Mouse (Mus musculus) cortical plate, adult 2 months (tissue): Measurements from ENCODE around the gene Zbtb11.
A peak's percentile ranks its signal among the peaks of the same experiment; 100 is the strongest.

ENCODE experiments used
- CTCF ChIP-seq: fragments of 200-500 bp; IDR thresholded peaks from 2 replicates; pipeline ENCODE4 v1.5.1; 2011; ENCODE audit warnings: mild to moderate bottlenecking, control low read depth, low read length; ENCODE audit not compliant: insufficient read depth; ENCODE audit errors: extremely low read depth
- POLR2A ChIP-seq: fragments of 200-500 bp; IDR thresholded peaks from 2 replicates; pipeline ENCODE4 v1.6.1; 2011; ENCODE audit warnings: mild to moderate bottlenecking, low read length, control low read depth; ENCODE audit not compliant: insufficient read depth; ENCODE audit errors: extremely low read depth

DNA sequence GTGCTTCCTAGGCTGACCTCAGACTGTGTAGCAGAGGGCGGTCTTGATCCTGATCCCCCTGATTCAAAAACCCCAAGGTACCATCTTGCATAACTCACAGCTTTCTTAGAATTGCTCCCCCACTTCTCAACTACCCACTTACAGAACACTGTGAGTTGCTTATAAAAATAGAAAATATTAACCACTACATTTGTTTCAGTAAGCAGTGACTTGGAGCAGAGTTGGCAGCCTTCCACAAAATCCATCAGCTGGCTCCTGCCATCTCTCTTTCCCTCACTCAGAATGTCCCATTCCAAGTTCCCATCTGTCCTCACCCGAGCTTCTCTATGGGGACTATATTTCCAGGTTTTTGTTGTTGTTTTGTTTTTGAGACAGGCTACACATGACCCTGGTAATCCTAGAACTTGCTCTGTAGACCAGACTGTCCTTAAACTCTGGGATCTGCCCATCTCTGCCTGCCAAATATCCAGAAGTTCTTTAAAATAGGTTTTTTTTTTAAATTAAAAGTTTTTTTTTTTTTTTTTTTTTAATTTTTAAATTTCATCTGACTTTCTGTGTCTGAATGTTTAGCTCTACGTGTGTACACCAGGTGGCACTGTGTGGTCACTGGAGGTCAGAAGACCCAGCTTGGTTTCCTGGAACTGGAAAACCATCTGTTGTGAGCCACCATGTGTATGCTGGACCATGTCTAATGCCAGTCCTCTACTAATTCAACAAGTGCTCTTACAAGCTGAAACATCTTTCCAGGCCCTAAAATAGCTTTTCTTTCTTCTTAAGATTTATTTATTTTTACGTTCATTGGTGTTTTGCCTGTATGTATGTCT, 9.3 kb upstream of the Zbtb11 start:
- peak; percentile 24; the same call in 1 of the 2 replicates for TF ChIP-seq CTCF
- TF ChIP-seq POLR2A = no peak
